Mouse (Mus musculus) Patski (cell line): Measurements from ENCODE around the gene Abca17. TPM values are rescaled to one million over a fixed set of nuclear protein-coding genes. Genes with fewer than 3 reads are reported as not detected.

Experiments used
- ATAC-seq: fragments of 100-300 bp; one replicate; pipeline ENCODE4 v1.8.0; 2021
- CTCF ChIA-PET: fragments of 350-600 bp; sonication (Branson Sonifier 250); formaldehyde crosslinking; loops from one replicate; lab custom pipeline; 2022; ENCODE audit warnings: inconsistent platforms; lab: Charles Lee
- POLR2A ChIA-PET: fragments of 350-600 bp; sonication (Branson Sonifier 250); formaldehyde crosslinking; loops from one replicate; lab custom pipeline; 2022; ENCODE audit warnings: antibody characterized with exemption, inconsistent platforms; lab: Charles Lee
- DNase-seq: peaks from one replicate; pipeline ENCODE4 v3.0.0-alpha.2; 2011; ENCODE audit warnings: low read depth, low spot score
- H3K27me3 ChIP-seq: fragments of 371-371 bp; one replicate; pipeline ENCODE4 v1.5.1; 2021
- CTCF ChIP-seq: fragments of 100-300 bp; IDR thresholded peaks from one replicate; pipeline ENCODE4 v1.5.1; 2021
- in situ Hi-C: fragments of 300-500 bp; cut with MboI; formaldehyde crosslinking; loops from 3 replicates; pipeline ENCODE4 v1.11.1; 2018; ENCODE audit warnings: low pct_unique_long_range_greater_than_20kb, mixed read lengths
- polyA plus RNA-seq: library from polyadenylated mRNA; unstranded; gene quantifications from one replicate; pipeline ENCODE4 v1.2.3, GENCODE M21; 2021

Abca17 gene
- polyA plus RNA-seq, 1 experiment from 2014 or later = 0.08 TPM

GRCm38 (mm10) chr17:24250988-24251319 is 99.9 kb downstream of the Abca17 start:
- DNase-seq = no peak
- ChIA-PET CTCF (interaction anchor here (1.2 to 1.5 kb wide), 2 partner anchors 17 to 24 kb away, joined by 3 read pairs; no protein-coding TSS in a partner anchor), POLR2A (interaction anchor here (0.6 kb wide), 1 partner anchor 40 kb away, joined by 3 read pairs; no protein-coding TSS in a partner anchor)
- peak; percentile 17 for ATAC-seq
- TF ChIP-seq CTCF = no peak
- no peaks in the 10 kb centered on the region for H3K27me3 ChIP-seq
- in situ Hi-C loops = no loop called here

- ChIA-PET POLR2A (no interaction called here), CTCF (interaction anchor here (1.1 kb wide), 1 partner anchor 12 kb away, joined by 5 read pairs; no protein-coding TSS in a partner anchor)
- TF ChIP-seq CTCF = no peak
- in situ Hi-C loops = no loop called here
- DNase-seq (no peak), ATAC-seq (no peak)
- no peaks in the 10 kb centered on the region for H3K27me3 ChIP-seq
Observed at GRCm38 (mm10) chr17:24248641-24249040, 102.2 kb downstream of the Abca17 start.

GRCm38 (mm10) chr17:24244061-24244460 is 106.8 kb downstream of the Abca17 start:
- no peaks in the 10 kb centered on the region for H3K27me3 ChIP-seq
- ChIA-PET POLR2A (no interaction called here), CTCF (interaction anchor here (0.9 to 1.3 kb wide), 2 partner anchors 10 to 100 kb away, joined by 3 to 5 read pairs; no protein-coding TSS in a partner anchor)
- no peak for TF ChIP-seq CTCF
- DNase-seq (no peak), ATAC-seq (no peak)
- in situ Hi-C loops = no loop called here

- CTCF ChIA-PET = interaction anchor here (0.9 to 1.4 kb wide), 3 partner anchors 10 to 99 kb away, joined by 3 to 5 read pairs (median 4); no protein-coding TSS in a partner anchor
- POLR2A ChIA-PET = no interaction called here
- in situ Hi-C loops = no loop called here
- TF ChIP-seq CTCF = no peak
- DNase-seq = no peak
- no peaks in the 10 kb centered on the region for H3K27me3 ChIP-seq
- no peak for ATAC-seq
Observed at GRCm38 (mm10) chr17:24243311-24243969, 107.4 kb downstream of the Abca17 start.

GRCm38 (mm10) chr17:24236921-24237320 is 113.9 kb downstream of the Abca17 start:
- no peak for ATAC-seq
- no peak for DNase-seq
- ChIA-PET POLR2A (interaction anchor here (1.2 kb wide), 1 partner anchor 21 kb away, joined by 3 read pairs; no protein-coding TSS in a partner anchor), CTCF (interaction anchor here (1.0 to 1.3 kb wide), 2 partner anchors 12 to 13 kb away, joined by 5 read pairs; no protein-coding TSS in a partner anchor)
- in situ Hi-C loops = no loop called here
- no peak for TF ChIP-seq CTCF
- no peaks in the 10 kb centered on the region for H3K27me3 ChIP-seq

- TF ChIP-seq CTCF = no peak
- DNase-seq (no peak), ATAC-seq (no peak)
- no peaks in the 10 kb centered on the region for H3K27me3 ChIP-seq
- ChIA-PET CTCF (interaction anchor here (1.0 to 1.3 kb wide), 2 partner anchors 12 kb away, joined by 5 read pairs; no protein-coding TSS in a partner anchor), POLR2A (interaction anchor here (1.2 kb wide), 1 partner anchor 20 kb away, joined by 3 read pairs; no protein-coding TSS in a partner anchor)
- in situ Hi-C loops = no loop called here
Observed at GRCm38 (mm10) chr17:24236479-24236878, 114.4 kb downstream of the Abca17 start.

GRCm38 (mm10) chr17:24227941-24228340 is 122.9 kb downstream of the Abca17 start:
- DNase-seq (no peak), ATAC-seq (no peak)
- no peaks in the 10 kb centered on the region for H3K27me3 ChIP-seq
- no peak for TF ChIP-seq CTCF
- POLR2A ChIA-PET = interaction anchor here (0.6 kb wide), 1 partner anchor 146 kb away, joined by 3 read pairs; no protein-coding TSS in a partner anchor
- CTCF ChIA-PET = no interaction called here
- in situ Hi-C loops = no loop called here

GRCm38 (mm10) chr17:24226721-24227120 is 124.1 kb downstream of the Abca17 start:
- in situ Hi-C loops = no loop called here
- CTCF ChIA-PET = interaction anchor here (1.4 kb wide), 1 partner anchor 13 kb away, joined by 3 read pairs; no protein-coding TSS in a partner anchor
- no peak for ATAC-seq
- TF ChIP-seq CTCF = no peak
- POLR2A ChIA-PET = no interaction called here
- H3K27me3 ChIP-seq = no peaks in the 10 kb centered on the region
- no peak for DNase-seq

GRCm38 (mm10) chr17:24225851-24226250 is 125.0 kb downstream of the Abca17 start:
- no peaks in the 10 kb centered on the region for H3K27me3 ChIP-seq
- in situ Hi-C loops = no loop called here
- no peak for TF ChIP-seq CTCF
- ATAC-seq (no peak), DNase-seq (no peak)
- POLR2A ChIA-PET = no interaction called here
- CTCF ChIA-PET = interaction anchor here (1.1 to 1.4 kb wide), 2 partner anchors 14 to 15 kb away, joined by 3 read pairs; no protein-coding TSS in a partner anchor

- in situ Hi-C loops = no loop called here
- POLR2A ChIA-PET = no interaction called here
- ATAC-seq = no peak
- no peak for TF ChIP-seq CTCF
- no peak for DNase-seq
- CTCF ChIA-PET = interaction anchor here (1.3 kb wide), 1 partner anchor 12 kb away, joined by 5 read pairs; no protein-coding TSS in a partner anchor
- no peaks in the 10 kb centered on the region for H3K27me3 ChIP-seq
Observed at GRCm38 (mm10) chr17:24224741-24225140, 126.1 kb downstream of the Abca17 start.

- no peak for ATAC-seq
- CTCF ChIA-PET = interaction anchor here (1.2 to 1.3 kb wide), 2 partner anchors 14 to 18 kb away, joined by 3 to 5 read pairs; partner anchors contain the start of gene Tbc1d24
- in situ Hi-C loops = no loop called here
- no peaks in the 10 kb centered on the region for H3K27me3 ChIP-seq
- no peak for DNase-seq
- POLR2A ChIA-PET = no interaction called here
- TF ChIP-seq CTCF = no peak
Observed at GRCm38 (mm10) chr17:24223513-24223912, 127.4 kb downstream of the Abca17 start.
